Mouse (Mus musculus): ENCODE data around the gene A030005K14Rik.

Gene A030005K14Rik

GRCm38 (mm10) chr1:83036892-83037667 is 22.1 kb downstream of the A030005K14Rik start:
- no peak for DNase-seq (ENCODE audit: low spot score)

DNA sequence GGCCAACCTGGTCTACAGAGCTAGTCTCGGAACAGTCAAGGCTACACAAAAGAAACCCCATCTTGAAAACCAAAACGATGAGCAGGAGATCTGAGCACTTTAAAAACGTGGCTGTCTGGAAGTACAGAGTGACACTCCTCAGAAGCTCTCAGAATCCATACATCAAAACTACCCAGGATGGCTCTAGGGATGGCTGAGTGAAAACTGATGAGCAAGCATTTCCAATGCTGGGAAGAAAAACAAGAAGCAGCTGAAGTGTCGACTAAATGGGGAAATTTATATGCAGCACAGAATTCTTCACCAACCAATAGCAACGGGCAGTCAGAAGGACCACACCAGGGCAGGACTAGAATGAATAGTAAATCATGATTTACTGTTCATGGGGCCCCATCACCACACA is 24.7 kb downstream of the A030005K14Rik start:
- DNase-seq (ENCODE audit: low spot score): no peak

DNA sequence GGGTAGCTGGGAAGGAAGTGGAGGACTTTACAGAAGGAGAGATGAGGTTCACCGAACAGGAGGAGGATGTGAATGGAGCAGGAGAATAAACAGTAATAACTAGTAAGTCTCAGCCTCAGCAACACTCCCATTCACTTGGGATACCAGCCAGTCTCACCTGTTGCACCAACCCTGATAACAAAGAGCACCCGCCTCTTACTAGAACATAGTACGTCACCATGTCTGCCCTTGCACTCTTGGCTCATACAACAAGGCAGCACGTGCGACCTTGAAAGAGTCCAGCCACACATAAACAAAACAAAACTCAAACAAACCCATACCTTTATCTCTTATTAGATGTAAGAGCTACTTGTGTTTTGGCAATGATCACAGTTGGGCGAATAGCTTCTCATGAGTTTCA is 26.7 kb downstream of the A030005K14Rik start:
- no peak for DNase-seq (ENCODE audit: low spot score)

GRCm38 (mm10) chr1:83031950-83032349 is 27.2 kb downstream of the A030005K14Rik start:
- DNase-seq (ENCODE audit: low spot score): no peak

- DNase-seq (ENCODE audit: low spot score): no peak
Measured at GRCm38 (mm10) chr1:83016556-83016955, 42.6 kb downstream of the A030005K14Rik start.

GRCm38 (mm10) chr1:83015329-83015879 is 43.8 kb downstream of the A030005K14Rik start:
- no peak for DNase-seq (ENCODE audit: low spot score)

DNA sequence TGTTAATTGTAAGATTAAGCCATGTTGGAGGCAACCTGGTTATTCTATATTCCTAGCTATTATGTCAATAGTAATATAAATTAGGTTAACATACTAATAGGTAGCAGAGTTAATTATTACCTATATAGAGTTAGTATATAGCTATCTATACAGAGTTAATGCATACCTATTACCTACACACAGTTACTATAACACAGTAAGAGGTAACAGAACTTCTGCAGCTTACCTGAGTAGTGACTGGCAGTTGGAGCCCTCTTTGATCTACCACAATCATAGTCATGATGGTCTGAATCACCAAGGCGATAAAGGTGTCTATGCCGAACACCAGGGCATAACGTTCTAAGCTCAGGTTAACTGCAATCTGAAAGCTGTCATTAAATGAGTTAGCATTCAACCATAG is 44.7 kb downstream of the A030005K14Rik start:
- no peak for DNase-seq (ENCODE audit: low spot score)
